Mouse (Mus musculus) CH12.LX (cell line): Measurements from ENCODE around the gene Gstp2. TPM values are rescaled to one million over a fixed set of nuclear protein-coding genes. Genes with fewer than 3 reads are reported as not detected.

Source experiments
- DNase-seq: peaks from one replicate; pipeline ENCODE4 v3.0.0-alpha.2; 2013; ENCODE audit errors: extremely low read depth
- H3K27ac ChIP-seq: 2 replicates; pipeline ENCODE4 v1.5.1; 2012; ENCODE audit warnings: low read depth, mild to moderate bottlenecking, control low read depth, moderate library complexity; ENCODE audit not compliant: insufficient read depth
- H3K27me3 ChIP-seq: replicated peaks from 2 replicates; pipeline ENCODE3; 2012; ENCODE audit warnings: inconsistent platforms
- H3K36me3 ChIP-seq, 2 experiments: replicated peaks in 1 of 2; 2 replicates each; pipeline versions ENCODE3 to v1.6.1; 2012; ENCODE audit warnings: inconsistent platforms in 1 of 2, low read length in 1 of 2, mild to moderate bottlenecking in 1 of 2, mixed read lengths in 1 of 2, moderate library complexity in 1 of 2; ENCODE audit not compliant: control insufficient read depth in 1 of 2, insufficient read depth in 1 of 2
- H3K4me1 ChIP-seq, 2 experiments: 2 replicates each; pipeline ENCODE4 v1.6.1; 2012; ENCODE audit warnings: inconsistent platforms in 1 of 2, moderate library complexity in 1 of 2; ENCODE audit not compliant: insufficient read depth in 2 of 2, control insufficient read depth in 1 of 2
- H3K4me2 ChIP-seq: 2 replicates; pipeline ENCODE4 v1.6.1; 2012; ENCODE audit warnings: low read depth, mild to moderate bottlenecking, control low read depth; ENCODE audit not compliant: poor library complexity, insufficient read depth, severe bottlenecking
- H3K4me3 ChIP-seq, 3 experiments: fragments of 150-350 bp in 1 of 3; sonication (generic) in 1 of 3; replicated peaks in 1 of 3; 2 replicates each; pipeline versions ENCODE3 to v1.5.1; 2011 to 2012; ENCODE audit warnings: low read depth in 2 of 3, low read length in 2 of 3, mild to moderate bottlenecking in 2 of 3, moderate library complexity in 2 of 3, control low read depth in 1 of 3, improper control_type of control experiment in 1 of 3, inconsistent platforms in 1 of 3, mixed read lengths in 1 of 3; ENCODE audit not compliant: poor library complexity in 1 of 3
- H3K79me2 ChIP-seq: replicated peaks from 2 replicates; pipeline ENCODE4 v1.6.1; 2012; ENCODE audit warnings: mild to moderate bottlenecking, moderate library complexity; ENCODE audit not compliant: control insufficient read depth, poor library complexity, insufficient read depth, severe bottlenecking; ENCODE audit errors: extremely low read depth
- H3K9ac ChIP-seq: 2 replicates; pipeline ENCODE4 v1.6.1; 2012; ENCODE audit warnings: low read depth, mild to moderate bottlenecking, control low read depth, moderate library complexity; ENCODE audit not compliant: insufficient read depth
- H3K9me3 ChIP-seq: replicated peaks from 2 replicates; pipeline ENCODE3; 2012; ENCODE audit warnings: low read length, inconsistent platforms, mixed read lengths
- BHLHE40 ChIP-seq: IDR thresholded peaks from 2 replicates; pipeline ENCODE4 v1.6.1; 2011; ENCODE audit warnings: mild to moderate bottlenecking, low read depth, low read length, improper control_type of control experiment
- CTCF ChIP-seq, 2 experiments: IDR thresholded peaks in 1 of 2; conservative IDR thresholded peaks in 1 of 2; 2 replicates each; pipeline ENCODE4 v1.5.1; 2011 to 2012; ENCODE audit warnings: low read depth in 2 of 2, low read length in 2 of 2, improper control_type of control experiment in 1 of 2, inconsistent platforms in 1 of 2, mild to moderate bottlenecking in 1 of 2, moderate library complexity in 1 of 2
- ELF1 ChIP-seq: IDR thresholded peaks from 2 replicates; pipeline ENCODE4 v1.6.1; 2014; ENCODE audit warnings: low read depth, mild to moderate bottlenecking, inconsistent platforms, low read length, improper control_type of control experiment
- EP300 ChIP-seq: IDR thresholded peaks from 2 replicates; pipeline ENCODE4 v1.6.1; 2011; ENCODE audit warnings: low read length, improper control_type of control experiment
- IRF4 ChIP-seq: IDR thresholded peaks from 2 replicates; pipeline ENCODE4 v1.6.1; 2014; ENCODE audit warnings: low read depth, mild to moderate bottlenecking, inconsistent platforms, low read length, improper control_type of control experiment
- MAFK ChIP-seq: IDR thresholded peaks from 2 replicates; pipeline ENCODE4 v1.6.1; 2011; ENCODE audit warnings: low read length, improper control_type of control experiment; ENCODE audit not compliant: insufficient replicate concordance
- MAX ChIP-seq: IDR thresholded peaks from 2 replicates; pipeline ENCODE4 v1.6.1; 2011; ENCODE audit warnings: low read length, improper control_type of control experiment
- MEF2A ChIP-seq: IDR thresholded peaks from 2 replicates; pipeline ENCODE4 v1.6.1; 2014; ENCODE audit warnings: low read depth, mild to moderate bottlenecking, inconsistent platforms, low read length, improper control_type of control experiment, borderline replicate concordance
- MXI1 ChIP-seq: IDR thresholded peaks from 2 replicates; pipeline ENCODE4 v1.6.1; 2011; ENCODE audit warnings: mild to moderate bottlenecking, low read depth, low read length, improper control_type of control experiment
- MYC ChIP-seq: IDR thresholded peaks from 2 replicates; pipeline ENCODE4 v1.6.1; 2011; ENCODE audit warnings: low read depth, mild to moderate bottlenecking, improper control_type of control experiment, low read length
- NELFE ChIP-seq: IDR thresholded peaks from 2 replicates; pipeline ENCODE4 v1.6.1; 2011; ENCODE audit warnings: low read depth, low read length, improper control_type of control experiment
- NRF1 ChIP-seq: IDR thresholded peaks from 2 replicates; pipeline ENCODE4 v1.6.1; 2014; ENCODE audit warnings: low read depth, mild to moderate bottlenecking, inconsistent platforms, low read length, improper control_type of control experiment, moderate library complexity
- POLR2A ChIP-seq: IDR thresholded peaks from 2 replicates; pipeline ENCODE4 v1.6.1; 2011; ENCODE audit warnings: low read depth, mild to moderate bottlenecking, improper control_type of control experiment, low read length
- RAD21 ChIP-seq: IDR thresholded peaks from 2 replicates; pipeline ENCODE4 v1.6.1; 2011; ENCODE audit warnings: low read depth, mild to moderate bottlenecking, low read length, improper control_type of control experiment, moderate library complexity
- SIN3A ChIP-seq: IDR thresholded peaks from 2 replicates; pipeline ENCODE4 v1.6.1; 2012; ENCODE audit warnings: low read length, improper control_type of control experiment, inconsistent platforms
- SMC3 ChIP-seq: IDR thresholded peaks from 2 replicates; pipeline ENCODE4 v1.6.1; 2011; ENCODE audit warnings: low read depth, low read length, improper control_type of control experiment
- USF1 ChIP-seq: IDR thresholded peaks from 2 replicates; pipeline ENCODE4 v1.6.1; 2014; ENCODE audit warnings: low read depth, mild to moderate bottlenecking, inconsistent platforms, low read length, improper control_type of control experiment
- ZC3H11A ChIP-seq: IDR thresholded peaks from 2 replicates; pipeline ENCODE4 v1.6.1; 2012; ENCODE audit warnings: low read depth, mild to moderate bottlenecking, inconsistent platforms, low read length, improper control_type of control experiment
- ZNF384 ChIP-seq: IDR thresholded peaks from 2 replicates; pipeline ENCODE4 v1.6.1; 2012; ENCODE audit warnings: low read depth, low read length, improper control_type of control experiment, inconsistent platforms
- dilution Hi-C: fragments of 300-500 bp; cut with MboI; formaldehyde crosslinking; loops from 2 replicates; pipeline ENCODE4 v1.14.3; 2020; ENCODE audit warnings: low sequenced_read_pairs; ENCODE audit not compliant: extremely low pct_unique_long_range_greater_than_20kb, extremely low pct_ligation_motif_present
- in situ Hi-C: fragments of 300-500 bp; cut with MboI; formaldehyde crosslinking; loops from 3 replicates; pipeline ENCODE4 v1.14.3; 2019; ENCODE audit warnings: low sequenced_read_pairs, low pct_ligation_motif_present, low pct_unique_long_range_greater_than_20kb, mixed read lengths
- polyA plus RNA-seq: library from polyadenylated mRNA; unstranded; fragments of >175 nt; gene quantifications from 2 replicates; pipeline ENCODE4 v1.2.1, GENCODE M21; 2012; ENCODE audit warnings: low read depth; ENCODE audit not compliant: insufficient read length
- total RNA-seq, 2 experiments: library from RNA; depleted of rRNA; stranded (reverse); fragments of 300-350 nt in 1 of 2; fragments of >200 nt in 1 of 2; gene quantifications; 2 replicates each; pipeline ENCODE4 v1.2.3; 2012 to 2014

Gstp2 gene
- total and polyA plus RNA-seq, 3 experiments = 1.4 to 21.1 TPM; not detected in 1

DNA sequence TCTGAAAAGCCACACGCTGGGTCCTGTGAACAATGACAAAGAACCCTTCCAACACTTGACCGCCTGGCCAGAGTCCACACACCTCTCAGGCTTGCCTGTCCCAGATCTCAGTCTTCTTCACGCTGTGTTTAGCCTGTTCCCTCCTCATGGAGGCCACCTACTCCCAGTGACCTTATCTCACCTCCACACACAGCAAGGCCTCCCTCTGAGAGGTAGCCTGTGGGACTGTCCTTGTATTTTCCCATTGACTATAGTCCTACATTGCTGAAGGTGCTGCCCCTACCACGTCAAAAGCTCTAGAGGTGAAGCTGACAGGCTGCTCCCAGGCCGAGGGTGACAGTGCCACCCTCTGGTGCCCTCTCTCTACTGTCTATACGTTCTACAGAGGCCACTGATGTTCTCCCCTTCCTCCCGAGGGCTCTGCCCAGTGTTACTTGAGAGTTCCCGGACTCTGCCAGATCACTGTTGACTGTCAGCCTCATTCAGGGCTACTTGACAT lies 34.7 kb upstream of the Gstp2 start:
- H3K9ac ChIP-seq = no peak overlapping the region
- in situ Hi-C loops = no loop called here
- peak; percentile 26 for DNase-seq
- H3K4me1 ChIP-seq = peaks cover 0 to 8% of the 10 kb centered on the region in 2 experiments; a peak in 2 of 4 replicates
- peaks cover 58% of the 10 kb centered on the region for H3K27me3 ChIP-seq
- H3K36me3 ChIP-seq = no peaks in the 10 kb centered on the region
- H3K79me2 ChIP-seq = no peaks in the 10 kb centered on the region
- H3K4me2 ChIP-seq = no peak overlapping the region
- H3K27ac ChIP-seq = no peak overlapping the region
- no peak for TF ChIP-seq BHLHE40
- TF ChIP-seq SIN3A = no peak
- peak; percentile 48 for TF ChIP-seq ZC3H11A
- TF ChIP-seq CTCF (conservative IDR thresholded peaks at IDR 0.05 in 1 of 2, IDR thresholded peaks at IDR 0.05 in 1 of 2; ENCODE audit: low read depth in 2 of 2, low read length in 2 of 2) = peak in 1 of 2 experiments; percentile 82; a peak in 2 of 4 replicates
- TF ChIP-seq RAD21 = peak; percentile 76
- TF ChIP-seq SMC3 = peak; percentile 88
- 0 out of 2 replicates have a peak, but pooled peaks have one; percentile 16 for TF ChIP-seq IRF4
- TF ChIP-seq MEF2A = peak; percentile 41; the same call in 1 of the 2 replicates
- TF ChIP-seq, all 38 proteins: peak for 6
- dilution Hi-C loops = no loop called here
- Histone ChIP-seq H3K4me3 (no peak overlapping the region), H3K9me3 (no peaks in the 10 kb centered on the region)

- H3K27ac ChIP-seq = no peak overlapping the region
- H3K9ac ChIP-seq = no peak overlapping the region
- H3K9me3 ChIP-seq = no peaks in the 10 kb centered on the region
- no peak overlapping the region for H3K4me2 ChIP-seq
- no peaks in the 10 kb centered on the region for H3K36me3 ChIP-seq
- H3K4me3 ChIP-seq = no peak overlapping the region
- TF ChIP-seq POLR2A (no peak), ELF1 (no peak), NRF1 (no peak), BHLHE40 (no peak), ZNF384 (no peak), MAFK (no peak), EP300 (no peak), MAX (no peak), NELFE (no peak), MXI1 (no peak), USF1 (no peak), MYC (no peak)
- DNase-seq = no peak
- in situ Hi-C loops = no loop called here
- dilution Hi-C loops = no loop called here
- peaks cover 51% of the 10 kb centered on the region for H3K27me3 ChIP-seq
- no peaks in the 10 kb centered on the region for H3K79me2 ChIP-seq
- H3K4me1 ChIP-seq = peaks cover 0 to 8% of the 10 kb centered on the region in 2 experiments; a peak in 2 of 4 replicates
Measured at GRCm38 (mm10) chr19:4079594-4079993, 33.8 kb upstream of the Gstp2 start.
